Mouse (Mus musculus) CH12.LX (cell line): Measurements from ENCODE around the gene Ppp1r1a. TPM values are rescaled to one million over a fixed set of nuclear protein-coding genes. Genes with fewer than 3 reads are reported as not detected.

Source experiments
- DNase-seq: peaks from one replicate; pipeline ENCODE4 v3.0.0-alpha.2; 2013; ENCODE audit errors: extremely low read depth
- H3K27ac ChIP-seq: 2 replicates; pipeline ENCODE4 v1.5.1; 2012; ENCODE audit warnings: low read depth, mild to moderate bottlenecking, control low read depth, moderate library complexity; ENCODE audit not compliant: insufficient read depth
- H3K27me3 ChIP-seq: replicated peaks from 2 replicates; pipeline ENCODE3; 2012; ENCODE audit warnings: inconsistent platforms
- H3K36me3 ChIP-seq, 2 experiments: replicated peaks in 1 of 2; 2 replicates each; pipeline versions ENCODE3 to v1.6.1; 2012; ENCODE audit warnings: inconsistent platforms in 1 of 2, low read length in 1 of 2, mild to moderate bottlenecking in 1 of 2, mixed read lengths in 1 of 2, moderate library complexity in 1 of 2; ENCODE audit not compliant: control insufficient read depth in 1 of 2, insufficient read depth in 1 of 2
- H3K4me1 ChIP-seq, 2 experiments: 2 replicates each; pipeline ENCODE4 v1.6.1; 2012; ENCODE audit warnings: inconsistent platforms in 1 of 2, moderate library complexity in 1 of 2; ENCODE audit not compliant: insufficient read depth in 2 of 2, control insufficient read depth in 1 of 2
- H3K4me2 ChIP-seq: 2 replicates; pipeline ENCODE4 v1.6.1; 2012; ENCODE audit warnings: low read depth, mild to moderate bottlenecking, control low read depth; ENCODE audit not compliant: poor library complexity, insufficient read depth, severe bottlenecking
- H3K4me3 ChIP-seq, 3 experiments: fragments of 150-350 bp in 1 of 3; sonication (generic) in 1 of 3; replicated peaks in 1 of 3; 2 replicates each; pipeline versions ENCODE3 to v1.5.1; 2011 to 2012; ENCODE audit warnings: low read depth in 2 of 3, low read length in 2 of 3, mild to moderate bottlenecking in 2 of 3, moderate library complexity in 2 of 3, control low read depth in 1 of 3, improper control_type of control experiment in 1 of 3, inconsistent platforms in 1 of 3, mixed read lengths in 1 of 3; ENCODE audit not compliant: poor library complexity in 1 of 3
- H3K79me2 ChIP-seq: replicated peaks from 2 replicates; pipeline ENCODE4 v1.6.1; 2012; ENCODE audit warnings: mild to moderate bottlenecking, moderate library complexity; ENCODE audit not compliant: control insufficient read depth, poor library complexity, insufficient read depth, severe bottlenecking; ENCODE audit errors: extremely low read depth
- H3K9ac ChIP-seq: 2 replicates; pipeline ENCODE4 v1.6.1; 2012; ENCODE audit warnings: low read depth, mild to moderate bottlenecking, control low read depth, moderate library complexity; ENCODE audit not compliant: insufficient read depth
- H3K9me3 ChIP-seq: replicated peaks from 2 replicates; pipeline ENCODE3; 2012; ENCODE audit warnings: low read length, inconsistent platforms, mixed read lengths
- CHD2 ChIP-seq: IDR thresholded peaks from 2 replicates; pipeline ENCODE4 v1.6.1; 2011; ENCODE audit warnings: low read length, improper control_type of control experiment
- EP300 ChIP-seq: IDR thresholded peaks from 2 replicates; pipeline ENCODE4 v1.6.1; 2011; ENCODE audit warnings: low read length, improper control_type of control experiment
- HCFC1 ChIP-seq: IDR thresholded peaks from 2 replicates; pipeline ENCODE4 v1.6.1; 2012; ENCODE audit warnings: low read depth, mild to moderate bottlenecking, inconsistent platforms, low read length, improper control_type of control experiment
- IRF4 ChIP-seq: IDR thresholded peaks from 2 replicates; pipeline ENCODE4 v1.6.1; 2014; ENCODE audit warnings: low read depth, mild to moderate bottlenecking, inconsistent platforms, low read length, improper control_type of control experiment
- JUN ChIP-seq: IDR thresholded peaks from 2 replicates; pipeline ENCODE4 v1.6.1; 2011; ENCODE audit warnings: low read depth, mild to moderate bottlenecking, low read length, improper control_type of control experiment, moderate library complexity; ENCODE audit not compliant: insufficient read depth
- JUND ChIP-seq: conservative IDR thresholded peaks from 2 replicates; pipeline ENCODE4 v1.6.1; 2011; ENCODE audit warnings: low read depth, low read length, improper control_type of control experiment
- MAFK ChIP-seq: IDR thresholded peaks from 2 replicates; pipeline ENCODE4 v1.6.1; 2011; ENCODE audit warnings: low read length, improper control_type of control experiment; ENCODE audit not compliant: insufficient replicate concordance
- MAX ChIP-seq: IDR thresholded peaks from 2 replicates; pipeline ENCODE4 v1.6.1; 2011; ENCODE audit warnings: low read length, improper control_type of control experiment
- MAZ ChIP-seq: IDR thresholded peaks from 2 replicates; pipeline ENCODE4 v1.6.1; 2012; ENCODE audit warnings: low read depth, mild to moderate bottlenecking, inconsistent platforms, low read length, improper control_type of control experiment, moderate library complexity
- MEF2A ChIP-seq: IDR thresholded peaks from 2 replicates; pipeline ENCODE4 v1.6.1; 2014; ENCODE audit warnings: low read depth, mild to moderate bottlenecking, inconsistent platforms, low read length, improper control_type of control experiment, borderline replicate concordance
- NELFE ChIP-seq: IDR thresholded peaks from 2 replicates; pipeline ENCODE4 v1.6.1; 2011; ENCODE audit warnings: low read depth, low read length, improper control_type of control experiment
- NRF1 ChIP-seq: IDR thresholded peaks from 2 replicates; pipeline ENCODE4 v1.6.1; 2014; ENCODE audit warnings: low read depth, mild to moderate bottlenecking, inconsistent platforms, low read length, improper control_type of control experiment, moderate library complexity
- RAD21 ChIP-seq: IDR thresholded peaks from 2 replicates; pipeline ENCODE4 v1.6.1; 2011; ENCODE audit warnings: low read depth, mild to moderate bottlenecking, low read length, improper control_type of control experiment, moderate library complexity
- RCOR1 ChIP-seq: conservative IDR thresholded peaks from 2 replicates; pipeline ENCODE4 v1.6.1; 2012; ENCODE audit warnings: low read depth, mild to moderate bottlenecking, inconsistent platforms, low read length, improper control_type of control experiment
- SIN3A ChIP-seq: IDR thresholded peaks from 2 replicates; pipeline ENCODE4 v1.6.1; 2012; ENCODE audit warnings: low read length, improper control_type of control experiment, inconsistent platforms
- TBP ChIP-seq: conservative IDR thresholded peaks from 2 replicates; pipeline ENCODE4 v1.6.1; 2011; ENCODE audit warnings: low read depth, low read length, improper control_type of control experiment
- TCF12 ChIP-seq: IDR thresholded peaks from 2 replicates; pipeline ENCODE4 v1.6.1; 2014; ENCODE audit warnings: low read depth, mild to moderate bottlenecking, inconsistent platforms, low read length, improper control_type of control experiment
- UBTF ChIP-seq: IDR thresholded peaks from 2 replicates; pipeline ENCODE4 v1.6.1; 2012; ENCODE audit warnings: low read depth, mild to moderate bottlenecking, inconsistent platforms, low read length, improper control_type of control experiment, moderate library complexity
- USF1 ChIP-seq: IDR thresholded peaks from 2 replicates; pipeline ENCODE4 v1.6.1; 2014; ENCODE audit warnings: low read depth, mild to moderate bottlenecking, inconsistent platforms, low read length, improper control_type of control experiment
- USF2 ChIP-seq: conservative IDR thresholded peaks from 2 replicates; pipeline ENCODE4 v1.6.1; 2011; ENCODE audit warnings: low read depth, low read length, improper control_type of control experiment
- ZKSCAN1 ChIP-seq: IDR thresholded peaks from 2 replicates; pipeline ENCODE4 v1.6.1; 2012; ENCODE audit warnings: low read depth, inconsistent platforms, low read length, improper control_type of control experiment, borderline replicate concordance
- ZMIZ1 ChIP-seq: IDR thresholded peaks from 2 replicates; pipeline ENCODE4 v1.6.1; 2012; ENCODE audit warnings: low read depth, mild to moderate bottlenecking, inconsistent platforms, low read length, improper control_type of control experiment
- ZNF384 ChIP-seq: IDR thresholded peaks from 2 replicates; pipeline ENCODE4 v1.6.1; 2012; ENCODE audit warnings: low read depth, low read length, improper control_type of control experiment, inconsistent platforms
- dilution Hi-C: fragments of 300-500 bp; cut with MboI; formaldehyde crosslinking; loops from 2 replicates; pipeline ENCODE4 v1.14.3; 2020; ENCODE audit warnings: low sequenced_read_pairs; ENCODE audit not compliant: extremely low pct_unique_long_range_greater_than_20kb, extremely low pct_ligation_motif_present
- in situ Hi-C: fragments of 300-500 bp; cut with MboI; formaldehyde crosslinking; loops from 3 replicates; pipeline ENCODE4 v1.14.3; 2019; ENCODE audit warnings: low sequenced_read_pairs, low pct_ligation_motif_present, low pct_unique_long_range_greater_than_20kb, mixed read lengths
- polyA plus RNA-seq: library from polyadenylated mRNA; unstranded; fragments of >175 nt; gene quantifications from 2 replicates; pipeline ENCODE4 v1.2.1, GENCODE M21; 2012; ENCODE audit warnings: low read depth; ENCODE audit not compliant: insufficient read length
- total RNA-seq, 2 experiments: library from RNA; depleted of rRNA; stranded (reverse); fragments of 300-350 nt in 1 of 2; fragments of >200 nt in 1 of 2; gene quantifications; 2 replicates each; pipeline ENCODE4 v1.2.3; 2012 to 2014

Gene Ppp1r1a
- total and polyA plus RNA-seq, 3 experiments = 0.59 TPM; not detected in 2

- no peak for DNase-seq
- Histone ChIP-seq H3K4me1 (peaks cover 0 to 7% of the 10 kb centered on the region in 2 experiments; a peak in 2 of 4 replicates), H3K9me3 (no peaks in the 10 kb centered on the region), H3K79me2 (no peaks in the 10 kb centered on the region), H3K4me2 (no peak within 1 kb of the TSS), H3K4me3 (no peak within 1 kb of the TSS), H3K27ac (no peak within 1 kb of the TSS), H3K9ac (no peak within 1 kb of the TSS), H3K36me3 (peaks cover 53 to 97% of the 10 kb centered on the region in 2 experiments), H3K27me3 (no peaks in the 10 kb centered on the region)
- TF ChIP-seq NELFE = no peak
- no peak for TF ChIP-seq USF1
- no peak for TF ChIP-seq MEF2A
- no peak for TF ChIP-seq CHD2
- no peak for TF ChIP-seq MAX
- no peak for TF ChIP-seq JUND
- TF ChIP-seq NRF1 = no peak
- TF ChIP-seq EP300 = no peak
- TF ChIP-seq HCFC1 = no peak
- no peak for TF ChIP-seq JUN
- no peak for TF ChIP-seq TBP
- no peak for TF ChIP-seq TCF12
- TF ChIP-seq MAZ = no peak
- TF ChIP-seq ZNF384 = no peak
- no peak for TF ChIP-seq ZKSCAN1
- dilution Hi-C loops = no loop called here
- in situ Hi-C loops = no loop called here
Observed at GRCm38 (mm10) chr15:103502435-103503250, 35.2 kb downstream of the Ppp1r1a start, which contains the start of gene Pde1b. Pde1b (plus strand) TSS chr15:103503034.

- dilution Hi-C loops = no loop called here
- in situ Hi-C loops = no loop called here
- Histone ChIP-seq H3K27ac (no peak overlapping the region), H3K4me2 (no peak overlapping the region), H3K27me3 (no peaks in the 10 kb centered on the region), H3K79me2 (no peaks in the 10 kb centered on the region), H3K9me3 (no peaks in the 10 kb centered on the region), H3K9ac (no peak overlapping the region), H3K4me3 (no peak overlapping the region), H3K36me3 (peaks cover 57 to 98% of the 10 kb centered on the region in 2 experiments), H3K4me1 (peaks cover 0 to 7% of the 10 kb centered on the region in 2 experiments; a peak in 2 of 4 replicates)
- TF ChIP-seq IRF4 = no peak
- no peak for TF ChIP-seq MAFK
- TF ChIP-seq MAX = no peak
- no peak for TF ChIP-seq SIN3A
- TF ChIP-seq RCOR1 = no peak
- no peak for TF ChIP-seq ZMIZ1
- no peak for TF ChIP-seq MEF2A
- TF ChIP-seq JUND = no peak
- no peak for TF ChIP-seq UBTF
- TF ChIP-seq USF2 = no peak
- no peak for TF ChIP-seq RAD21
- no peak for TF ChIP-seq USF1
- DNase-seq = no peak
Observed at GRCm38 (mm10) chr15:103501186-103501585, 36.6 kb downstream of the Ppp1r1a start.
